Mouse (Mus musculus) heart, embryonic 13.5 days (tissue): Measurements from ENCODE around the gene Foxp1. TPM values are rescaled to one million over a fixed set of nuclear protein-coding genes. Genes with fewer than 3 reads are reported as not detected.

Experiments
- ATAC-seq: fragments of 200-750 bp; cut with Nextera tagmentation; 2 replicates; pipeline ENCODE4 v1.8.0; 2017; ENCODE audit warnings: moderate TSS enrichment; ENCODE audit not compliant: insufficient number of reproducible peaks, low FRiP score, low TSS enrichment; ENCODE audit errors: extremely low read depth
- H3K27ac ChIP-seq: fragments of 300-500 bp; sonication (generic); replicated peaks from 2 replicates; pipeline ENCODE4 v1.5.1; 2015; ENCODE audit warnings: moderate library complexity, mild to moderate bottlenecking, inconsistent platforms
- H3K27me3 ChIP-seq: fragments of 300-500 bp; sonication (generic); replicated peaks from 2 replicates; pipeline ENCODE4 v1.6.1; 2015; ENCODE audit warnings: mild to moderate bottlenecking, inconsistent platforms
- H3K36me3 ChIP-seq: fragments of 300-500 bp; sonication (generic); 2 replicates; pipeline ENCODE4 v1.6.1; 2015; ENCODE audit warnings: mild to moderate bottlenecking, inconsistent platforms
- H3K4me1 ChIP-seq: fragments of 300-500 bp; sonication (generic); 2 replicates; pipeline ENCODE4 v1.6.1; 2015; ENCODE audit warnings: inconsistent platforms
- H3K4me2 ChIP-seq: fragments of 300-500 bp; sonication (generic); 2 replicates; pipeline ENCODE4 v1.6.1; 2015; ENCODE audit warnings: inconsistent platforms, mild to moderate bottlenecking, moderate library complexity
- H3K4me3 ChIP-seq: fragments of 300-500 bp; sonication (generic); 2 replicates; pipeline ENCODE4 v1.5.1; 2015; ENCODE audit warnings: moderate library complexity, mild to moderate bottlenecking, inconsistent platforms
- H3K9ac ChIP-seq: fragments of 300-500 bp; sonication (generic); 2 replicates; pipeline ENCODE4 v1.6.1; 2015; ENCODE audit warnings: inconsistent platforms, mild to moderate bottlenecking, moderate library complexity
- H3K9me3 ChIP-seq: fragments of 300-500 bp; sonication (generic); 2 replicates; pipeline ENCODE4 v1.6.1; 2016; ENCODE audit warnings: inconsistent platforms
- WGBS: fragments of 180-500 bp; shearing (Covaris S2); methylation state at CpG from one replicate; pipeline ENCODE4 v1.1.7; 2015; ENCODE audit warnings: mixed read lengths; 5-methylcytosine and 5-hydroxymethylcytosine counted together
- polyA plus RNA-seq: library from polyadenylated mRNA; unstranded; fragments of >200 nt; fragmentation: Nextera tagmentation; extraction: Ambion mirVana; gene quantifications from 2 replicates; pipeline ENCODE4 v1.2.1, GENCODE M21; 2015

Gene Foxp1
- polyA plus RNA-seq, 1 experiment from 2014 or later: 71.7 TPM

- Histone ChIP-seq H3K9ac (no peak overlapping the region), H3K4me2 (no peak overlapping the region), H3K4me1 (peaks cover 41% of the 10 kb centered on the region), H3K4me3 (no peak overlapping the region), H3K36me3 (peaks cover 24% of the 10 kb centered on the region), H3K27ac (no peak overlapping the region), H3K27me3 (no peaks in the 10 kb centered on the region), H3K9me3 (no peaks in the 10 kb centered on the region)
- 69% methylated on average over 6 of the region's 6 CpGs for WGBS
- ATAC-seq: no peak
These were observed 86.2 kb downstream of the Foxp1 start for GRCm38 (mm10) chr6:99436371-99436770.

GRCm38 (mm10) chr6:99435140-99435539 lies 87.4 kb downstream of the Foxp1 start:
- Histone ChIP-seq H3K27ac (no peak overlapping the region), H3K36me3 (peaks cover 24% of the 10 kb centered on the region), H3K9ac (no peak overlapping the region), H3K27me3 (no peaks in the 10 kb centered on the region), H3K4me2 (no peak overlapping the region), H3K4me1 (peaks cover 29% of the 10 kb centered on the region), H3K4me3 (no peak overlapping the region), H3K9me3 (no peaks in the 10 kb centered on the region)
- WGBS: 90% methylated on average over 10 of the region's 10 CpGs
- ATAC-seq: no peak

DNA sequence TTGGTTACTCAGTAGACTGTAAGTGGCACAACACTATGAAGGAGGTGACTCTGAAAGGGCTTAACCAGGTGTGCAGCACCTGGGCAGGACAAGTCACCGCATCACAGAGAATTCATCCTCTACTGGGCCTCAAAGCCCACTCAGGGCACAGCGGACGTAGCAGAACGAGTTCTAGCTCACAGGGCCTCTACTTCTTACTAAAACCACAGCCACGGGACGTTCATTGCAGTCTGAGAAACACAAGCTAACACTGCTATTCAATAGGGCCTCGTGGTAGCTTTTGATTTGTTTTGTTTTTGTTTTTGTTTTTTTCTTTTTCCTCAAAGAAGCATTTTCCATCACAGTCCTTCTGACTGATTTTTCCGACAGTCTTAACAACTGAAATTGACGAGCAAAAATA lies 89.5 kb downstream of the Foxp1 start:
- 88% methylated on average over 9 of the region's 9 CpGs for WGBS
- H3K27ac ChIP-seq: no peak overlapping the region
- ATAC-seq: no peak
- no peak overlapping the region for H3K4me2 ChIP-seq
- no peaks in the 10 kb centered on the region for H3K27me3 ChIP-seq
- H3K9me3 ChIP-seq: no peaks in the 10 kb centered on the region
- peaks cover 15% of the 10 kb centered on the region for H3K4me1 ChIP-seq
- no peak overlapping the region for H3K4me3 ChIP-seq
- H3K9ac ChIP-seq: no peak overlapping the region
- peaks cover 24% of the 10 kb centered on the region for H3K36me3 ChIP-seq

DNA sequence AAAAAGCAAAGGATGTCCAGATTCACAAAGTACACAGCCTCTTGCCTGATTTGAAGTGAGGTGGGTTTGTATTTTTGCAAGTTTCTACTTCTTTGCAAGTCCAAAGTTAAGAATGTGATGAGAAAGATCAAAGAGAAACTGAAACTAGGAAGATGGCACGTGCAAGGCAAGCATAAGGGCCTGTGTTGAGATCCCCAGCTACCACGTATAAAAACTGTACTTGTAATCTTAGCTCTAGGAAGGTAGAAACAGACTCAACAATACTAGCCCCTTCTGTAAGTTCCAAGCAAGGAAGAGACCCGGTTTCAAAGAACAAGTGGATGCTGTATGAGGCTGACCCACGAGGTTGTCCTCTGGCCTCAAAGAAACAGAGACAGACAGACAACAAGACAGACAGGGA lies 90.6 kb downstream of the Foxp1 start:
- Histone ChIP-seq H3K4me2 (no peak overlapping the region), H3K4me1 (peaks cover 18% of the 10 kb centered on the region), H3K27ac (no peak overlapping the region), H3K36me3 (peaks cover 24% of the 10 kb centered on the region), H3K9me3 (no peaks in the 10 kb centered on the region), H3K27me3 (no peaks in the 10 kb centered on the region), H3K9ac (no peak overlapping the region), H3K4me3 (no peak overlapping the region)
- no peak for ATAC-seq
- 61% methylated on average over 4 of the region's 4 CpGs for WGBS

DNA sequence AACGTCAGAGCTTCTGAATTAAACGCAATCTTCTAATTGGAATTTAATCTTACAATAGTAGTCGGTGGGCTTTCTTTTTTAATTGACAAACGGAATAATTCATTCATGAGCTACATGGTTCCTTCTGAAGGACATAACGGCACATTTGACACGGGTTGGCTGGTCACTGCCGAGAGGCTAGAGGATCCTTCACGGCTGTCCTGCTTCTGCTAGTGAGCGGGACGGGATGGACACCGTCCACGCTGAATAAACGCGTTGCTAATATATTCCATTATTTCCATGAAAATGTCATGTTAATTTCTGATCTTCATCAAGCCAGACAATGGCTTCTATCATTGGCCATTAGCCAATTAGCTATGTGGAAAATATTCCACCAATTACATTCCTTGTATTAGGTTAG lies 92.0 kb downstream of the Foxp1 start:
- Histone ChIP-seq H3K27ac (no peak overlapping the region), H3K4me1 (peaks cover 9% of the 10 kb centered on the region), H3K9me3 (no peaks in the 10 kb centered on the region), H3K36me3 (peaks cover 24% of the 10 kb centered on the region), H3K27me3 (no peaks in the 10 kb centered on the region), H3K4me3 (no peak overlapping the region), H3K9ac (no peak overlapping the region), H3K4me2 (no peak overlapping the region)
- ATAC-seq: no peak
- 93% methylated on average over 14 of the region's 14 CpGs for WGBS

- Histone ChIP-seq H3K27ac (no peak overlapping the region), H3K9me3 (no peaks in the 10 kb centered on the region), H3K36me3 (peaks cover 16% of the 10 kb centered on the region), H3K4me2 (no peak overlapping the region), H3K4me3 (no peak overlapping the region), H3K4me1 (peaks cover 13% of the 10 kb centered on the region), H3K27me3 (no peaks in the 10 kb centered on the region), H3K9ac (no peak overlapping the region)
- WGBS: 69% methylated on average over 16 of the region's 16 CpGs
- no peak for ATAC-seq
These were observed 93.0 kb downstream of the Foxp1 start for GRCm38 (mm10) chr6:99429378-99430131.

GRCm38 (mm10) chr6:99428961-99429360 lies 93.6 kb downstream of the Foxp1 start:
- Histone ChIP-seq H3K4me1 (peaks cover 13% of the 10 kb centered on the region; the same call in 1 of the 2 replicates), H3K9me3 (no peaks in the 10 kb centered on the region), H3K4me3 (no peak overlapping the region), H3K9ac (no peak overlapping the region), H3K36me3 (peaks cover 10% of the 10 kb centered on the region; the same call in 1 of the 2 replicates), H3K4me2 (no peak overlapping the region), H3K27me3 (no peaks in the 10 kb centered on the region), H3K27ac (no peak overlapping the region)
- no peak for ATAC-seq
- WGBS: 43% methylated on average over 2 of the region's 2 CpGs

DNA sequence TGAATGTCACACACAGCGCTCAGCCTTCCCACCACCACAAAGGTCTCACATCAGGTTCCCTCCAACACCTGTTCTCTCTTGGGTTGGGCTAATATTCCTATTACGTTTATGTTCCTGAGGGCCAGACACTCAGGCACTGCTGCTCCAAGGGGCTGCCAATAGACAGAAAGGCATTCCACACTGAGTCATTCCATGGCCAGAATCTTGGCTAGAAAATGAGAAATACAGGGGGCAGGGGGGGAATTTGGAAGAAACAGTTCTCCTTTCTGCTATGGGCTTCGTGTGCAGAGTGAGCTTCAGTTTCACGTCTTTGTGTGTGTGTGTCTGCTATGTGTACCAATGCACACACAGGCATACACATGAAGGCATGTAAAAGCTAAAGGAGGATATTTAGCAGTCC lies 95.2 kb downstream of the Foxp1 start:
- H3K4me1 ChIP-seq: peaks cover 13% of the 10 kb centered on the region; the same call in 1 of the 2 replicates
- no peaks in the 10 kb centered on the region for H3K27me3 ChIP-seq
- H3K9ac ChIP-seq: no peak overlapping the region
- no peak overlapping the region for H3K4me2 ChIP-seq
- 80% methylated on average over 4 of the region's 4 CpGs for WGBS
- H3K27ac ChIP-seq: no peak overlapping the region
- no peak overlapping the region for H3K4me3 ChIP-seq
- no peaks in the 10 kb centered on the region for H3K9me3 ChIP-seq
- no peaks in the 10 kb centered on the region for H3K36me3 ChIP-seq
- no peak for ATAC-seq

DNA sequence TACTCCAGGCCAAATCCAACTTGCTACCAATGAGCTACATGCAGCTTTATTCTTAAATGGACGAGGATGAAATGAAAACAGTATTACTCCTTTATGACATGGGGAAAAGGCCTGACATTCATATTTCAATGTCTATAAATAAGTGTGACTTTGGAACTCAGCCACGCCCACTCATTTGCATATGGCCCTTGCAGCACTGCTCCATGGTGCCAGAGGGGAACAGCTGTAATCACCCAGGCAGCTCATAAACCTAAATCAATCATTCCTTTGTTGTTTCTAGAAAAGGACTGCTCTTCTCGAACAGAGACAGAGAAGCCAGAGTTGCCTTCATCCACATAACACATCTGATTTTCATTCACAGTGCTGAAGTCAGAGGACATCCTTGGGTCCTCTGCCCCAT lies 97.5 kb downstream of the Foxp1 start:
- ATAC-seq: no peak

GRCm38 (mm10) chr6:99420666-99421065 lies 101.9 kb downstream of the Foxp1 start:
- ATAC-seq: no peak
- WGBS: 79% methylated on average over 8 of the region's 8 CpGs
- no peak overlapping the region for H3K9ac ChIP-seq
- H3K9me3 ChIP-seq: no peaks in the 10 kb centered on the region
- H3K4me2 ChIP-seq: no peak overlapping the region
- no peaks in the 10 kb centered on the region for H3K27me3 ChIP-seq
- H3K27ac ChIP-seq: no peak overlapping the region
- H3K4me3 ChIP-seq: no peak overlapping the region
- no peaks in the 10 kb centered on the region; the same call in 1 of the 2 replicates for H3K36me3 ChIP-seq
- peaks cover 4% of the 10 kb centered on the region; the same call in 1 of the 2 replicates for H3K4me1 ChIP-seq

More for the DNA sequence above, 97.5 kb downstream of the Foxp1 start:
- WGBS: 74% methylated on average over 3 of the region's 3 CpGs
- H3K27me3 ChIP-seq: no peaks in the 10 kb centered on the region
- no peak overlapping the region for H3K4me3 ChIP-seq
- no peaks in the 10 kb centered on the region for H3K9me3 ChIP-seq
- H3K36me3 ChIP-seq: no peaks in the 10 kb centered on the region
- no peak overlapping the region for H3K9ac ChIP-seq
- H3K4me1 ChIP-seq: peaks cover 13% of the 10 kb centered on the region; the same call in 1 of the 2 replicates
- H3K4me2 ChIP-seq: no peak overlapping the region
- no peak overlapping the region for H3K27ac ChIP-seq

GRCm38 (mm10) chr6:99412598-99412997 lies 109.9 kb downstream of the Foxp1 start:
- 89% methylated on average over 6 of the region's 6 CpGs for WGBS
- H3K4me2 ChIP-seq: no peak overlapping the region
- H3K9ac ChIP-seq: no peak overlapping the region
- H3K27ac ChIP-seq: no peak overlapping the region
- H3K4me1 ChIP-seq: peaks cover 19% of the 10 kb centered on the region; the same call in 1 of the 2 replicates
- no peaks in the 10 kb centered on the region for H3K27me3 ChIP-seq
- no peak overlapping the region for H3K4me3 ChIP-seq
- H3K36me3 ChIP-seq: no peaks in the 10 kb centered on the region; the same call in 1 of the 2 replicates
- H3K9me3 ChIP-seq: no peaks in the 10 kb centered on the region
- ATAC-seq: no peak

DNA sequence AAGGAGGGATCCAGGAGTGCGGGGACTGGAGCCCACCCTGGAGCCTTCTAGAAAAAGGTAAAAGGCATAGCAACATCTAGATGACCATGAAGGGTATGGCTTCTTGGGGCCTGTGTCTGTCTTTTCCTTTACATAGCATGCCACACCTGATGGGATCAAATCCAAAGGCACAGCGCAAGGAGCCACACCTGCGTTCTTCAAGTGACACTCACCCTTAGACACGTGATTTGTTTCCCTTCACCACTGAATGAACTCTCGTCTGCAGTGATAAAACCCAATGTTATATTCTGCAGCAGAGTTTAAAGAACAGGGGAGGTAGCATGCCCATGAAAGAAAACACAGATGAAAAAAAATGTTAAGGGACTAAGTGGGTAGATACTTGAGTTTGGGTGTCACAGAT lies 112.9 kb downstream of the Foxp1 start:
- Histone ChIP-seq H3K9me3 (no peaks in the 10 kb centered on the region), H3K9ac (no peak overlapping the region), H3K27ac (no peak overlapping the region), H3K4me3 (no peak overlapping the region), H3K36me3 (no peaks in the 10 kb centered on the region), H3K4me1 (peaks cover 28% of the 10 kb centered on the region), H3K4me2 (no peak overlapping the region), H3K27me3 (no peaks in the 10 kb centered on the region)
- WGBS: 76% methylated on average over 5 of the region's 5 CpGs
- ATAC-seq: no peak
